Mouse (Mus musculus): ENCODE measurements at regions not wholly inside any gene's neighbourhood (a gene's known extent, or its start where the extent isn't known, plus 50 kb on each side); places are given as distances from the start of the nearest gene placed in this dataset.

GRCm38 (mm10) chr5:146684429-146684828 is 99.4 kb upstream of the Gpr12 start:
- no peak for DNase-seq

GRCm38 (mm10) chr5:146683554-146683953 is 98.5 kb upstream of the Gpr12 start:
- DNase-seq: no peak

DNA sequence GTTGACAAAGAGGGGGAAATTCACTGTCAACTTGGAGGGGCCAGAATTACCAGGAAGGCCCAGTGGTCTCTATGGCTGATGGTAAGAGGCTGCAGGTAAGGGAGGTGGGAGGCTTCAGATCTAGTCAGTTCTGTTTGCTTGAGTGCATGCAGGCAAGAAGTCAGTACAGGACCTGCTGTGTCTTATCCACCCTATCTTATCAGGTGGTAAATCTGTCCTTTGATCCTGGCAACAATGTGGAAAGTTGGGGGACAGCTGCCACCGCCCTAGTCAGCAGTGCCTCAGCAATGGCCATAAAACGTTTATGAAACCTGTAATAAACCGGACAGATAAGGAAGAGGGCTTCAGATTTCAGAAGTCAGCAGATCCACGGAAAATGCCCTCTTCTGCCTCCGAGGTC is 97.9 kb upstream of the Gpr12 start:
- DNase-seq: no peak

DNA sequence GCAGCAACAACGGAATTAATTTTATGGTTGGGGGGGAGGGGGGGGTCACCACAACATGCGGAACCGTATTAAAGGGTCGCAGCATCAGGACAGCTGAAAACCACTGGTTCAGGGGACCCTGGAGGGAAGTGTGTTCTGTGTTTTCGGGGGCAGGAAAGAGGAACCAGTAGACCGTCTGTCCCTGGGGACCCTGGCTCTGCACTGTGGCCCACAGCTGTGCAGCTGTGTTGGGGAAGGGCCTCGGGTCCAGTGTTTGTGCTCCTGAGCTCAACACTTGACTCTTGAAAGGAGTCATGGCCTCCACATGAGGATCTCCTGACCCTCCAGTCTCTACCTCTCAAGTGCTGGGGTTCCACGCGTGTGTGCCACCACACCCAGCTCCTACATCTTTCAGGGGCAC is 96.5 kb upstream of the Gpr12 start:
- DNase-seq: no peak

GRCm38 (mm10) chr5:146679198-146679681 is 94.2 kb upstream of the Gpr12 start:
- DNase-seq: no peak

DNA sequence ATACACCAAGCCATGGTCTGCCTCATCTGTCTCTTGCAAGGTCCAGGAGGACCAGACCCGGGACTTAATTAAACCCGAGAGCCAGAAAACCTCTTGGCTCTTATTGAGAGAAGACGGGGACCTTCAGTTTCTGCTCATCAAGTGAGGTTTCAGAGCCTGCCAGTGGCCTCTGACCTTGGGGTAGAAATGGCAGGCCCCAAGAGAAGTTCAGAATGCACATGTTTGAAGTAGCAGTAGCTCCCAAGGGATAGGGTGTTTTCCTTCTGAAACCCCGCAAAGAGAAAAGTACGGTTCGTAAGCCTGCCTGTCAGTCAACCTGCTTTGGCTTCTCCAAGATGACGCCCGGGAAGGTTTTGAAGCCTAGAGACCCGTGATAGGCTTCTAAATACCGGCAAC is 93.7 kb upstream of the Gpr12 start:
- no peak for DNase-seq

GRCm38 (mm10) chr5:146678049-146678774 is 93.2 kb upstream of the Gpr12 start:
- no peak for DNase-seq

DNA sequence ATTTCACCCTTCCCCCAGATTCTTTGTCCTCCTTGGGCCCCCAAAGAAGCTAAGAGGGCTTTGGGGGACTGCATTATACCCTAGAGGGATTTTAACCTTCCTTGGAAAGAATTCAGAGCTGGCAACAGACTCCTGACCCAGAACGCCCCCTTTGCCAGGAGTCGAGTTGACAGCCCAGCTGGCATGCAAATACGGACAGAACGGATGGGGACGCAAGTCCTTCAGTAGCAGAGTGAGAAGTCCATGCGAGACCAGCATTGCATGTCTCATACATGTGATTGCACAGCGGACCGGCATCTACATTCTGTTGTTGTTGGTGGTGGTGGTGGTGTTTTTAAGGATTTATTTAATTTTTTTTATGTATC is 92.1 kb upstream of the Gpr12 start:
- peak; percentile 31 to 45 for DNase-seq

GRCm38 (mm10) chr5:146676470-146677150 is 91.6 kb upstream of the Gpr12 start:
- peak; percentile 89 to 92 for DNase-seq

DNA sequence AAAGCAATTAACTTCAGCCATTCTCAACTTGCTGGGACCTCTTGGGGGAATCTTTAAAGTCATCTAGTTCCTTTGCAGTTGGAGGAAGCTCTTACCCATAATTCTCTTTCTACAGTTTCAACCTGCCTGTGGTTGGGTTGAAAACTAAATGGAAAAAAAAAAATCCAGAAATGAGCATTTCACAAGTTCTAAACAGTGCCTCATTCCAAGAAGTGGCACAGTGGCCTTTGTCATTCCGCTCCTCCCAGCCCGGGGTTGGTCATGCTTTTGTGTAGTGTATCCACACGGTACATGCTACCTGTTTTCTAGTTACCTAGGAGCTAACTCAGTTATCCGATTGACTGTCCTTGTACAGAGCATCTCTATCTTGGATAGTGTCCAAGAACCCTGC is 90.8 kb upstream of the Gpr12 start:
- DNase-seq: no peak

DNA sequence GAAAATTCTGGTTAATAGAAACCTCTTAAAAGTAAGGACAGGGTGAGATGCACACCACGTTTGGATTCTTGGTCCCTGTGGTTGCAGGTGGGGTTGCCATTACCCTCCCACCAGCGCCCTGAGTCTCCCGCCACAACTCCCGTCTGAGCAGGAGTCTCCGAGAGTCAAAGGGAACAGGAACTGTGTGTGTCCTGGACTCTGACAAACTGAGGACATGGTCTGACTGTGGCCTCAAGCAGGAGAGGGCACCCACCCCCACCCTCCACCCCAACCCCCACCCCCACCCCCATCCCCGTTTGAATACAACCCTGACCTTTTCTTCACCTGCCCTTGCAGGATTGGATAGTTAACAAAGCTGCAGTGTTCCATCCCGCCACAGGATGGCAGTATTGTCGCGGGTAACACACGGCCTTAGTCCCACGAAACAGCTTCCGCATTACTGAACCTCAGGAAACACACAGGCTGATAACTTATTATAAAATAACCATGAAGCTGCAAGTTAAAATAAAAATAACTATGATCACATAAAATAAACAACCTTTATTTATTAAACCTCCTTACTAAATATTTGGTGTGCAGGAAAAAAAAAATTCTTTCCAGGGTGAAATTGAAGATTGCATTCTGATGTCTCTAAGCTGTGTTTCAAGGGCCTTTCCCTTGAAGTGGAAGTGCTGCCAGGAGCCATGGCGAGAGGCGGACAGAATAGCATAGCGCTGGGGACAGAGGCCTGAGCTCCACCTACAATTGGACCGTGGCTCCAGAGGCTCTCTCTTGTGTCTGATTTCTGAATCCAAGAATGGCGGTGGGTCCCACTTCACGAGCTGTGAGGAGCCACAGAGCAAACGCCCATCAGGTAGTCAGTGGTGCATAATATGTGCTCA is 90.2 kb upstream of the Gpr12 start:
- DNase-seq: peak; percentile 71 to 84

DNA sequence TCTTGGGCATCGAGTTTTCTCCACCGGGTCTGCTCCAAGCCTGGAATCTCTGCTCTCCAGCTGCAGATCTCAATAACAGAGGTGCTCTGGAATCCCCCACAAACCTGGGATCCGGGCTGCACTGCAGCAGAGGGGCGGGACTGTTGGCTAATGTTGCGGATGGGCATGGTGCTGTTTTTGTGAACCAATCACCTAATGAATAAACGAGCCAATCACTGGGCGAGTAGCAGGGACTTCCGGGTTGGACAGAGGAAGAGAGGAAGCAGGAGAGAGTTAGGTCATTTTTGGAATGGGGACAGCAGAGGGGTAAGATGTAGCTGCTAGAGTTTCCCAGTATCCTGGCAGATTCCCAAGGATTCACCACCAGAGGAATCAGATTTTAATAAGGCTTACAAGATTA is 76.7 kb upstream of the Gpr12 start:
- DNase-seq: no peak

- no peak for DNase-seq
These were observed 72.2 kb upstream of the Gpr12 start for GRCm38 (mm10) chr5:146657228-146657627.

- DNase-seq: no peak
These were observed 70.4 kb upstream of the Gpr12 start for GRCm38 (mm10) chr5:146655394-146655793.

- DNase-seq: no peak
These were observed 68.8 kb upstream of the Gpr12 start for GRCm38 (mm10) chr5:146653686-146654450.

DNA sequence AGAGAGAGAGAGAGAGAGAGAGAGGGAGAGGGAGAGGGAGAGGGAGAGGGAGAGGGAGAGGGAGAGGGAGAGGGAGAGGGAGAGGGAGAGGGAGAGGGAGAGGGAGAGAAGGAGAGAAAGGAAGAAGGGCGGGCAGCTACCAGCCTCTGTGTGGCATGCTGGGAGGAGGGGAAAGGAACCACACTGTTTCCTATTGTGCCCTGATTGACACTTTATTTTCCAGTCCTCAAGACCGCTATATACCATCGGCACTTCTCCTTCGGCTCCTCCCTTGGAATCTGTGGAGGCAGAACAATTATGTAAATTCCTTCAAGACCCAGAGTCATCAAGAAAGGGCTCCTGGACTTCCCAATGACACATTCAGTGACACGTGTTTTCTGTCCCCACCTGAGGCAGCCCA is 67.8 kb upstream of the Gpr12 start:
- DNase-seq: no peak

DNA sequence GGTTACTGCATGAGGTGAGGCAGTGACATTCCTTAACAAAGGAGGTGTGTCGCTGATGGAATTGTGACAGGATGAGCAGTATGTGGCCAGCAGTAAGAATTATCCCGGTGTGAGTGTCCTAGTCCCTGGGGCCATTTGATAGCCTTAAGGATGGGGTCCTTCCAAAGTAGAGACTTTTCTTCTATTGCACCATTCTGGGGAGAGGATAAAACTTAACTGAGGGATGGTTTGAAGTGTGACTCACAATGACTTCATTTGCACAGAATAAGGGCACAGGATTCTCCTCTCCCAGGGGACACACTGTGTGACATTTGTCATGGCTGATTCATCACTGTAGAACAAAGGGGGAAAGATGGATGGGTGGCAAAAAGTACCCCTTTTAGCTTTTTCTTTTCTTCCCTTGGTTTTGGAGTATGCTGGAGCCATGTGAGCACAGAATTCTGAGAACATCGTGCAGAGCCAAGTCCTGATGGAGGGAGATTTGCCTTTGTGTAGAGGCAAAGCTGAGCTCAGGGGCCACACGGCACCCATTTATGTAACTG is 63.6 kb upstream of the Gpr12 start:
- no peak for DNase-seq

- DNase-seq: peak; percentile 13 to 24
These were observed 62.8 kb upstream of the Gpr12 start for GRCm38 (mm10) chr5:146647628-146648380.

- peak; percentile 15 to 56 for DNase-seq
These were observed 59.5 kb upstream of the Gpr12 start for GRCm38 (mm10) chr5:146644499-146644898.

DNA sequence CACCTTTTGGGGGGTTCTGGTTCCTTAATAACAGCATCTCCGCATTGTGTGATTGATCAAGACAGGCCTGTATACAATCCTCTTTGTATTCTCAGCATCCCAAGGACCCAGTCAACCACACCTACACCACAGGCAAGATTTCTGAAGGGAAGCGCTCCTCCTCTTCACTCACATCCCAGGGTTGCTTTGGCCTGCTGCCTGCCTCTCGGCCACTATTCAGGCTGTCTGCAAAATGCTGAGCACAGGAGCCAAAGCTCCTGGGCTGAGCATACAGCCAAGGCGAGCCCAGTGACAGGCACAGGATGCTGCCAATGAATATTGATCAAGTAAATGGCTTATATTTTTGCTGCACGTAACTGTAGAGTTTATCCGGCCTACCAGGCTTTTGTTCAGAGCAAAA is 56.9 kb upstream of the Gpr12 start:
- no peak for DNase-seq

- DNase-seq: no peak
These were observed 51.8 kb upstream of the Gpr12 start for GRCm38 (mm10) chr5:146636859-146637258.

Measured in kidney, adult 8-10 months (tissue).